In the genomic region with DNA sequence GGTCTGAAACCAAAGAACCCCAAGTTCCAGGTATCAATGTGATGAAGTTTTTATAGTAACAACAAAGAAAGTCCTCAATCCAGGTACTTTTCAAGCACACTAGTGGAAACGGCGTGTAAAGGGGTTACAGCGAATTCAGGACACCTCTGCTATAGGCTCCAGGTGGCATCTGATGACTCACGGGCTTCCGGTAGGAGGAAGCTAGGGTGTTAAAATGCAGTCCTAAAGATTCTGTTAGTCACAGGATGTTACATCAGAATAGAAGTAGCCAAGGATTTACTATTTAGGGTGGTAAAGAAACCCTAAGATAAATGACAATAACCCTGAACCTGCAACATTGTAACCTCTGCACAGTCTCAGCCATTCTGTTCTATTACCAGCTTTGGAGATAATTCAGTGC, we compare ENCODE assay signal across 31 mouse cellular contexts. TPM values are rescaled to one million over a fixed set of nuclear protein-coding genes. Genes with fewer than 3 reads are reported as not detected.
DNase-seq lines count a peak whose midpoint lies in the region; ATAC-seq and TF ChIP-seq lines count a peak whose summit lies in the region.
"Not testable (repeated sequence)": the region's sequence is repeated elsewhere in the genome, so short reads cannot be mapped to it uniquely, and the experiment has no call there.
"Had no signal": no experiment of that assay in that cellular context is flagged by ENCODE, and none has a peak within 500 bp of the region (broad histone marks: within the 10 kb centered on the region; RNA-seq: fewer than 3 reads in every experiment).

No protein-coding gene starts in this region.

- H3K27ac ChIP-seq in thymus, adult 2 months (ENCODE audit: control insufficient read depth, insufficient read depth, low read length), result peak overlapping the region; percentile 93

- not testable (repeated sequence) for H3K4me3 ChIP-seq in thymus, adult 2 months (ENCODE audit: control insufficient read depth, insufficient read depth, low read length)

- not testable (repeated sequence) for TF ChIP-seq CTCF in thymus, adult 2 months (IDR thresholded peaks at IDR 0.05; ENCODE audit: borderline replicate concordance, control insufficient read depth, extremely low read depth, insufficient read depth, low read length, poor library complexity)

- peak; percentile 69 for ATAC-seq in CD4-positive, CD25-positive, alpha-beta regulatory T cell, adult 4 months
- ATAC-seq in activated CD4-positive, CD25-positive, alpha-beta regulatory T cell, adult 4 months, result peak; percentile 79
- ATAC-seq in granulocyte monocyte progenitor cell, adult 5-6 weeks (replicated peaks; ENCODE audit: poor library complexity, severe bottlenecking), result peak; percentile 49; the same call in 1 of the 2 replicates
- peak; percentile 71 for ATAC-seq in inflammation-experienced regulatory T-cells, adult 6 months

- peak; percentile 17 for DNase-seq in A20 (ENCODE audit: low read depth, low spot score)
- DNase-seq in naive thymus-derived CD4-positive, alpha-beta T cell, adult 2 months (ENCODE audit: low read depth), result peak; percentile 71
- peak; percentile 25 for DNase-seq in thymus, adult 2 months
- DNase-seq in thymus, postnatal 25 days, result peak; percentile 32

- WGBS in thymus, adult 2 months, result 36% methylated on average over 5 of the region's 5 CpGs

- H3K4me1 ChIP-seq in thymus, adult 2 months (replicated peaks; ENCODE audit: control insufficient read depth, insufficient read depth, low read length), result peaks cover 34% of the 10 kb centered on the region

- H3K36me3 ChIP-seq in thymus, adult 2 months (ENCODE audit: control insufficient read depth, insufficient read depth, low read length), result not testable (repeated sequence)

- TF ChIP-seq POLR2A in thymus, adult 2 months (IDR thresholded peaks at IDR 0.05; ENCODE audit: control insufficient read depth, extremely low read depth, insufficient read depth, low read length, poor library complexity), result not testable (repeated sequence)

- H3K27me3 ChIP-seq in thymus, adult 2 months (ENCODE audit: control insufficient read depth, insufficient read depth, low read length), result not testable (repeated sequence)

RNA-seq across cellular contexts. Expression of a gene that starts 5.7 kb away (rescaled TPM):
- polyA plus RNA-seq in CD4-positive, CD25-positive, alpha-beta regulatory T cell, adult 4 months (2017; shearing (Covaris generic)), result 10 to 100 TPM in 1 of 2 experiments, 1 to 10 TPM in 1; 7.2 to 11.2 TPM
- polyA plus RNA-seq in activated CD4-positive, CD25-positive, alpha-beta regulatory T cell, adult 4 months (2017; shearing (Covaris generic)), result 10 to 100 TPM; 27.7 to 29.1 TPM
- total RNA-seq in granulocyte monocyte progenitor cell, adult 5-6 weeks (2014; fragmentation: Nextera tagmentation), result 3,770 and 4,250 TPM in 2 replicates
- 1,953 and 2,572 TPM in 2 replicates for total RNA-seq in granulocyte monocyte progenitor cell, adult 5-6 weeks (2017)
- 10 to 100 TPM in 2 of 3 experiments, 1 to 10 TPM in 1; 9.1 to 23.1 (median 10.3) TPM for polyA plus RNA-seq in inflammation-experienced regulatory T-cells, adult 6 months (2017; shearing (Covaris generic))
- 99.7 and 179 TPM in 2 replicates for polyA plus RNA-seq in thymus, adult 2 months (2012; rRNA removed)
- total RNA-seq: forebrain, postnatal 0 days; hindbrain, postnatal 0 days had no signal
- polyA plus RNA-seq: embryonic facial prominence, embryonic 12.5 days; forebrain, embryonic 11.5 days; G1E; heart, embryonic 10.5 days; hindbrain, embryonic 11.5 days had no signal

RNA-seq across cellular contexts. Expression of a gene that starts 37.6 kb away (rescaled TPM):
- not detected for polyA plus RNA-seq in CD4-positive, CD25-positive, alpha-beta regulatory T cell, adult 4 months (2017; shearing (Covaris generic))
- polyA plus RNA-seq in activated CD4-positive, CD25-positive, alpha-beta regulatory T cell, adult 4 months (2017; shearing (Covaris generic)), result not detected
- total RNA-seq in granulocyte monocyte progenitor cell, adult 5-6 weeks (2014; fragmentation: Nextera tagmentation), result 2.7 TPM in 1 of 2 replicates, not detected in the other
- total RNA-seq in granulocyte monocyte progenitor cell, adult 5-6 weeks (2017), result 3.2 and 4.9 TPM in 2 replicates
- not detected for polyA plus RNA-seq in inflammation-experienced regulatory T-cells, adult 6 months (2017; shearing (Covaris generic))
- 1.7 and 2.5 TPM in 2 replicates for polyA plus RNA-seq in thymus, adult 2 months (2012; rRNA removed)
- total RNA-seq: adrenal gland, adult 8-10 months; adrenal gland, postnatal 25 days; common myeloid progenitor, adult 5-6 weeks; forebrain, postnatal 0 days; G1E; gastrocnemius, adult 2 months; gastrocnemius, postnatal 14 days; gastrocnemius, postnatal 4 days; heart, adult 2 months; heart, postnatal 14 days; hindbrain, postnatal 0 days had no signal
- polyA plus RNA-seq: cerebellum, adult 2 months; embryonic facial prominence, embryonic 12.5 days; embryonic facial prominence, embryonic 15.5 days; forebrain, embryonic 11.5 days; forebrain, embryonic 14.5 days; forebrain, postnatal 0 days; frontal cortex, adult 2 months; G1E; heart, adult 2 months; heart, embryonic 10.5 days; heart, embryonic 13.5 days; hindbrain, embryonic 11.5 days; hindbrain, embryonic 14.5 days; intestine, embryonic 15.5 days; Patski had no signal

Comparison
In these comparisons a context has a peak if more than half of its experiments do, and no peak if none do; other contexts are left out.
1. DNase-seq: peak in every context shown above with its lines; median percentile 71 in naive thymus-derived CD4-positive, alpha-beta T cell, adult 2 months; 32 in thymus, postnatal 25 days; 25 in thymus, adult 2 months; 17 in A20.